Mouse (Mus musculus) regulatory T cell (primary cell): ENCODE results near the gene Serpina3m.
"Not testable (repeated sequence)": the region's sequence is repeated elsewhere in the genome, so short reads cannot be mapped to it uniquely, and the experiment has no call there.

Experiments
- in situ Hi-C: fragments of 300-600 bp; cut with MboI, MseI; formaldehyde crosslinking; loops from one replicate; pipeline ENCODE4 v1.15.1; 2025; ENCODE audit warnings: high pct_unique_total_duplicates

Serpina3m gene

DNA sequence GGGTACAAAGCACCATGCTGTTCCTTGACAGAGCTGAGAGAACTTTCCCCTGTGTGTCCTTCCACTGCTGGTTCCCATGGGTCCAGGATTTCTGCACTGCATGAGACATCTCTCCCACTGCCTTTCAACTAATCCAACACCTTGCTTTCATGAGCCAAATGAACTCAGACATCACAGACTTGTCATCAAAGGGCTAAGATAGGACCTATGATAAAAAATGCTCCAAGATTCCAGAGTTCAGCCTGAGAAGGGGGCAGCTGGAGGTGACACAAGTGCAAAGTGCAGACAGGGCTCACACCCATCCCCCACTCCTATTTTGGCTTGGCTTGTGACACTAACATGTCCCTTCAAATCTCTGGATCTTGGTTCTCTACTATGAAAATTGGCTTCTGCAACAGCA lies 50.2 kb downstream of the Serpina3m start:
- in situ Hi-C loops: no loop called here

DNA sequence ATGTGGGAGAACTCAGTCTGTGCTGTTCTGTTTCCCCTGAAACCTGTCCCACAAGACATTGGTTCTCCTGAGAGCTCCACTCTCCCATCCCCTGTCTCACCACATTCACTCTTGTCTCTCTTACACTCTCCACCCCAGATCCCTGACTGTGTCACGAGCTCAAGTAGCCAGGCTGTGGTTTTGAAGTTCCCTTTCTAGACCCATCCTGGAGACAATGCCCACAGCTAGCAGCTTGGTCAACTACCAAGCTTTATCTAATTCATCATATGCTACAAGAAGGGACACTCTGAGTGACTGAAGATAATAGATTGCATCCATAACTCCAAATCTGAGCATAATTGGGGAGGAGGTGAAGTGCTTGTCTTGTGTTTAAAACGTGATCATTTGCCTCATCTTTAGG lies 52.8 kb downstream of the Serpina3m start:
- in situ Hi-C loops: not testable (repeated sequence)

DNA sequence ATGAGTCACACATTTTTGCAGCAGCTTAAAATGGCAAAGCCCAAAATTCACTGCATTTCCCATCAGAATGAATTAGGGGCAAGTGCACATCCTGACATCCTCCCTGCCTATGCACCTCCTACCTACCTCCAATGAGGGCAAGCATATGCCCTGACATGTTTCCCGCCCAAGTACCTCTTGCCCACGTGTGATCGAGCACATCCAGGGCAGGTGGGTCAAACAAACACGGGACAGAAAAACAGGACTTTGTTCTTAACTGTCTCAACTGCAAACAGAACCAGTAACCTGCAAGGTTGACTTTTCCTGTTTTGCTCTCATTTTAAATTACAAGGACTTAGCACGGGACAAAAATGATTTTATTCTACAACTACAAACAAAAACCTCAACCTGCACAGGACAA lies 65.7 kb downstream of the Serpina3m start:
- in situ Hi-C loops: no loop called here

DNA sequence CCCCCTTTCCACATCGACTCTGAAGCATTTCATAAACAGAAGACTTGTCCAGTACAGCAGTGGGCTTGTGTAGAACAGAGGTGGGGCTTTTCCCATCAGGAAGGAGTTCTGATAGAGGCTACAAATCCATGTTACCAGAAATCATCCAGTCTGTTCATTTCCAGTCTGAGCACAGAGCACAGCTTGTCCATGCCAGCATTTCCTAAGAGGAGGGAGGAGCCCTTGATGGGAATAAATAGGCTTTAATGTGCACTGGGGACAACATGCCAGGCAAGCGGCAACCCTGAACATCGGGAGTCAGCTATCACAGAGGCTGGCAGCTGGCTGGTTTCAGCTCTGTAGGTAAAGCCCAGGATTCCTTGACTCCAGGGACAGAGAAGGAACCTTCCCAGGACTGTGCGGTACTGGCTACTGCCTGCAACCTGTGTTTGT lies 68.2 kb downstream of the Serpina3m start, which contains the start of gene Serpina3n:
Serpina3n (plus strand) TSS at position 276 of the 432 bp plus-strand sequence.
- in situ Hi-C loops: no loop called here

DNA sequence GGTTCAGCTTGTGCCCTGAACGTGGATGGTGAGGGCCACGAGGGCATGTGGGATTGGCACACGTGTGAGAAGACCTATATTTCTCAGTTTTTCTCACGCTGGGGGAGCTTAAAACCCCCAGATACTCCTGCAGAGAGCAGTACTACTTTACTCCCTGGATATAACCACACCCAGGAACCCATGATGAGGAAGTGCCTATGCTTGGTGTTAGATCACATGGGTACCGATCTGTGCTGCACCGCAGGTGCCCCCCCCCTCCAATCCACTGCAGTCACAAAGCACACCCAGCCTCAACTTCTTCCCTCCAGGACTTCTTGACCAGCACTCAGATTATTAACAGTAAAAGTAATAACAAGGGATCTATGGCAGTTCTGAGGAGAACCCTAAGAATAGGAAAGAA lies 74.2 kb downstream of the Serpina3m start:
- in situ Hi-C loops: no loop called here

DNA sequence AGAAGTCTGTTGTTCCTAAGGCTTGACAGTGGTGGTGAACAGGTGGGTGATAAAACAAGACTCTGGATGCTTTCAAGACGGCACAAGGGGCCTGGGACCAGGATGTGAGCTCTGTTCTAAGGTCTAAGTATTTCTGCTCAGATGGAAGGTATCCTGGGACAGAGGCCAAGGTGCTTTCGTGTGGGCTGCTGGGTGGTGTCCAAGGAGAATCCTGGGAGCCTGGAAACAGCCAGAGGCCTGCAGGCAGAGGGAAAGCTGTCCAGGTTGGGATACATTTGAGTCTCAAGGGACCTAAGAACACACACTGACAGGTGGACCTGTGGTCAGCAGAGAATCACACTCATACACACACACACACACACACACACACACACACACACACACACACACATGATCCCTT lies 76.3 kb downstream of the Serpina3m start:
- in situ Hi-C loops: no loop called here

DNA sequence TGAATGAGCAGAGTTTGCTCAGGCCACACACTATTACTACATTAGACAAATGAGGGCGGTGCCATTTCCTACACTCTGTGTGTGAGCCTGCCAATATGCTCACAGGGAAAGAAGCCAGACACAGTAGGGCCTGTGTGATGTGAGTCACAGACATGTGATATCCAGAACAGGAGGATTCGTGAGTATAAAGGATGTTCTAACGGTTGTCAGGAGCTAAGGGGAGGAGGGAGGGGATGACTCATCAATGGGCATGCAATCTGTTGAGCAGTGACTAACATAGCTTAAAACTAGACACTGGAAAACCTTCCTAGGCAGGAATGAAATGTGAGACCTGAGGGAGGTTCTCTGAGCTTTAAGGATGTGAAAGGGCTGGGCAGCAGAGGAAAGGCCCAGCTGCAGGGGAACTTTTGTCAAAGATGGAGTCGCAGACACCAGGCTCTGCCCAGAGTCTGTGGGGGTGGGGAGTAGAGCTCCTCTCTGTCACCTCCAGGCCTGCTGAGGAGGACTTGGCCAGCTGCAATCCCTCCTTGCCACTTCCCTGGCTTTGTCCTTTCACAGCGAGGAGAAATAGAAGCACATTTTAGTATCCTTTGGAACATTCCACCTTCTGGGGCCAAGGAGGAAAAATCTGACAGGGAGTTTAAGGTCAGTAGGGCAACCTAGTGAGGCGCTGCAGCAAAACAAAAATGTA lies 77.5 kb downstream of the Serpina3m start:
- in situ Hi-C loops: no loop called here

DNA sequence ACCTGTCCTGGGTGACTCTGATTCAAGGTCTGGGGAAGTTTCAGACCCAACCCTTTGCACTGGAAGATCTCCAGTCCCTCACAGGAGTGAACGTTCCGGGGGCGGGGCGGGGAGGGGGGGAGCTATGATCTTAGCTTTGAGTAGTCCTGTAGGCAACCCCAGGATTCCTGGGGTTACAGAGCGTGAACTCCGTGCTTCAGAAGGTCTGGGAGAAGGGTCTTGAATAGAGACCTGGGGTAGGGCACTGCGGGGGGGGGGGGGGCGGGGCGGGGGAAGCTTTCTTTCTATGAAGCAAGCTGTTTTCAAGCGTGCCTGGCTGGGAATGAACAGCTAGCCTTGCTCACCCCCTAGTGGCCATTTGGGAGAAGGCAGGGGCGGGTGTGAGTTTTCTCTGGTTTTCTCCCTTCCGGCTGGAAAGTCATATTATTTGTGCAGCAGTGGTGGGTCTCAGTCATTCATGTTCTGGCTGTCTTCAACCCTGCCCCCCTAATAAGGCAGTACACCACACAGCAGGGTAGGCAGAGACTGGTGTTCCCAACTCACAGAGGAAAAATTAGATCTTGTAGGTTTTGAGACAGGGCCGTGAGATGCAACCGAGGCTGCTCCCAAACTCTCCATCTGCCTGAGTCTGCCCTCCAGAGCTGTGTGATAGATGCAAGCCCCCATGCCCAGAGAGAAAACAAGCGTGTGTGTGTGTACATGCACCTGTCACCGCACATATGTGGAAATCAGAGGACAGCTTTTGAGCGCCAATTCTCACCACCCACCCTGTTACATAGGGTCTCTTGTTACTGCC lies 80.3 kb downstream of the Serpina3m start:
- in situ Hi-C loops: no loop called here

DNA sequence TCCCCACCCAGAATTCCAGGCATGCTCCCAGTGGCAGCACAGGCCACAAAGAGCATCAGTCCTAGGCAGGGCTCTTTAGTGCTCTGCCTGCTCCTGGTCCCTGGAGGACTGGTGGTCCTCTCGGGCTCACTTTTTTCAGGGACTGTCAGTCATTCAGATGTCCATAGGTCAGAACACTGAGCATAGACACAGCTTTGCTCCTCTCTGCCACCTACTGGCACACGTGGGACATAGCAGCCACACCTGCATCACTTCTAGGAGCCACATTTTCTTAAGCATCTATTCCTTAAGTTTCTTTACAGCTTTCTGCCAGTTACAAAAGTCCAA lies 80.8 kb downstream of the Serpina3m start:
- in situ Hi-C loops: no loop called here

DNA sequence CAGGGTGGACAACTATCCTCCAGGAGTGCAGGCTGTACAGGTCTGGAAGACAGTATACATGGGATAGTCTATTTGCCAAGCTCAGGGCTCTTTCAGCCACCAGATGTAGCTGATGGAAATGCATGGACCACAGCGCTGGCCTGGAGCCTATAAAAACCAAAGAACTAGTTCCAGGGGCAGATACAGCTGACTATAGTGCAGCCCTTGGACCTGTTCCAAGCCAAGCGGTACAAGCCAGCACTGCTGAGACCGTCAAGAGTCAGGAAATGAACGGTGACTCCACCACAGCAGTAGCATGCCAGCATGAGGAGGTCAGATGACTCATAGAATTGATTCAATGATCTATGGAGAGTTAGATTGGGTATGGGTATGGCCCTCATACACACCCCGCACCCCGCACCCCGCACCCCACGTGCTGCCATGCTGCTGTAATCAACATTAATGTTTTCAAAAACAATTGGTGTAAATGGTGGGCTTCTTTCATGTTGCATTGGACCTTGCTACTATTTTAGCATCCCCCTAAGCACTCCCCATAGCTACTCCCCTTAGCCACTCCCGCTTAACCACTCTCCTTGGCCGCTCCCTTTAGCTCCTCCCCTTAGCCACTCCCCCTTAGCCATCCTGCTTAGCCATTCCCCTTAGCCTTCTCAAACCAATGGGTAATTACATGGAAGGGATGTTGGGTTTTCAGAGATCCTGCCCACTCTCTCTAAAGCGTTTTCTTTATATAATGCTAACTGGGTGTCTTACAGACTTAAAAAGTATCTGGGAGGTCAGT lies 84.5 kb downstream of the Serpina3m start:
- in situ Hi-C loops: loop anchor here (5.0 to 10.0 kb wide), 2 partner anchors 178 to 356 kb away; no protein-coding TSS in a partner anchor

DNA sequence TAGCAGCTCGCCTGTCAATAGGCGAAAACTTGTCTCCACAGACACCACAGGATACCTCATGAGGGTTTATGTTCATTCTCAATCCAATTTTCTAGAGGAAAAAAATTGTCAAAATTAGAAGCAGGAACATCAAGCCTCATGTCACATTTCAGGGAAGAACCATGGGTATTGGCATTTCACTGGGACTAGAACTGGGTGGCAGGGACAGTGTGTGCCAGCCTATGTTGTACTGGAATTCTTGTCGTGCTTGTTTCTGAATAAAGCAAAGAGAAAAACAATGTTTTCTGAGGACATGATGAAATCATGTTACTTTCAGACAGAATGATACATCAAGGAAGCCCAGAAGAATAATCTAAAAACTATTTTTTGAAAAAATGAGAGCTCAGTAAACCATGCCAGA lies 87.3 kb downstream of the Serpina3m start:
- in situ Hi-C loops: loop anchor here (5.0 to 10.0 kb wide), 2 partner anchors 181 to 433 kb away; no protein-coding TSS in a partner anchor

DNA sequence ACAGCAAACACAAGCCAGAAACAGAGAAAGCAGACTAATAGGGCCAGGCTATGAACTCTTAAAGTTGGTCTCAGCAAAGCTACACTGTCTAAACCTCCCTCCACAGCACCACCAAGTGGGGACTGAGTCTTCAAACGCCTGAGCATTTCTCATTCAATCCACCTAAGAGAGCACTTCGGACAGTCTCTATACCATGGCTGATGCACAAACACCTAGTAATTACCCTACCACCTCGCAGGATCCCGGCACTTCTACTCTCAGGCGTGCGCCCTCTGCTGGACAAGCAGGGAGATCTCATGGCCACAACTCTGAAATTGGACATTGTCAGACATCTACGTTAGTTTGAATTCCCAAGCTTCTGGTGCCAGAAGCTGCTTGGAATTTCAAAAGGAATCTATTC lies 88.6 kb downstream of the Serpina3m start:
- in situ Hi-C loops: loop anchor here (5.0 to 10.0 kb wide), 2 partner anchors 182 to 435 kb away; no protein-coding TSS in a partner anchor

DNA sequence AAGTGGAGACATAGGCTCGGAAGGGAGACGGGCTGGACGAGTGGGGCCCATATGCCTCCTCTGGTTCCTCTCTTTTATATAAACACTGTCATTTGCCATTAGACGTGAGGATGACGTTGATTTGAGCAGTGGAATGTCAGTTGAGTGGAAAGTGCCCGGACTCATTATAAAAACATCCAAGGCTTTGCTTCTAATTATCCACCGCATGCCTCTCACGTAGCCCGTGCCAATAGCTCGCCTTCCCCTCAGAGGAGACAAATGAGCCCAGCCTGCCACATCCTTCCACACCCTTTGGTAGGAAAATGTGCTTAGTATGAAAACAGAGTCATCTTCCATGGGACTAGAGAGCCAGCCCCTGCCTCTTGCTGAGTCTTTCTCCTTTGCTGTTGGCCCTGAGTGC lies 93.1 kb downstream of the Serpina3m start:
- in situ Hi-C loops: no loop called here

DNA sequence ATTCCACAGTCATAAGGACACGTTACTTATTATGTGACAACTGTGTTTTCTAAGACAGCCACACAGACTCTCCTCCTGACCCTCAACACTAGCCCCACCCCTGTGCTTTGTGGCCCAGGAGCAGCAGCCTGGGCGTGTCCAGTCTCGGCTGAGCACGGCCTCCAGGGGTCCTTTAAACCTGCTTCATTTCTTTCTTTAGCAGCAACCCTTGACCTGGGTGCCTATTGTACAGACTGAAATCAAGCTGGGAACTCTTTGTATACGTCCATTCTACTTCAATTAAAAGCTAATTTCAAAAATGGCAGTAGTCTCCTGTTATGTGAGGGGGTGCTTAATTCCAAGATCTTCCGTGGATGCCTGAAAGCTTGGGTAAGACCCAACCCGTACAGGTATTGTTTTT lies 94.9 kb downstream of the Serpina3m start:
- in situ Hi-C loops: no loop called here

DNA sequence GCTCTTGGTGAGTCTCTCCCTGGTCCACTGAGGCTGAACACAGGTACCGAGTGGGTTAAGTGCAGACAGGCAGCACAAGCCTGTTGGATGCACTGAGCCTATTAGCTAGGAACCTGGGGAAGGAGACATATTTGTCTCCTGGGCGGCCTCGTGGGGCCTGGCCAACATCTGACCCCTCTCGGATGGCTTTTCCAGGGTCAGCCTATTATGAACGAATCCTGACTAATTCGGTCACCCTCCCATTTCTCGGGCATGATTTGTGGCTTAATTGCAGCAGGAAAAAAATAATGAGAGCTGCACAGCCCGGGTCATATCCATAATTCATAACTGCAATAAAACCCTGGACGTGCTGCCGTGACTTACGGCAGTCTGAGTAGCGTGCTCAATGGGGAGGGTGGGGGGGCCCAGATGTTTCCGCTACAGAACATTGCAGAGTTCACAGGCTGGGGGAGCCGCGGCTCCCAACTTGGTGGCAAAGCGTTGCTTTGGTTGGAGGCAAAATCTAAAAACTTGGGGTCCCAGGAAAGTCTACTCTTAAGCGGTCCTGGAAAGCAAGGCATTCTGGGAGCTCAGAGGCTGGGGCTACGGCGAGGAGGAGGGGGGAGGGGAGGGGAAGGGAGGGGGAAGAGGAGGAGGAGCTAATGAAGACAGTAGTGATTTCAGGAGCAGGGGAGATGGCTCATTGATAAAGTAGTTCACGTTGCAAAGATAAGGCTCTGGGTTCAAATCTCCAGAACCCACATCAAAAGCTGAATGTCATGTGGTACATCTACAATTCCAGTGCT lies 95.9 kb downstream of the Serpina3m start:
- in situ Hi-C loops: no loop called here

DNA sequence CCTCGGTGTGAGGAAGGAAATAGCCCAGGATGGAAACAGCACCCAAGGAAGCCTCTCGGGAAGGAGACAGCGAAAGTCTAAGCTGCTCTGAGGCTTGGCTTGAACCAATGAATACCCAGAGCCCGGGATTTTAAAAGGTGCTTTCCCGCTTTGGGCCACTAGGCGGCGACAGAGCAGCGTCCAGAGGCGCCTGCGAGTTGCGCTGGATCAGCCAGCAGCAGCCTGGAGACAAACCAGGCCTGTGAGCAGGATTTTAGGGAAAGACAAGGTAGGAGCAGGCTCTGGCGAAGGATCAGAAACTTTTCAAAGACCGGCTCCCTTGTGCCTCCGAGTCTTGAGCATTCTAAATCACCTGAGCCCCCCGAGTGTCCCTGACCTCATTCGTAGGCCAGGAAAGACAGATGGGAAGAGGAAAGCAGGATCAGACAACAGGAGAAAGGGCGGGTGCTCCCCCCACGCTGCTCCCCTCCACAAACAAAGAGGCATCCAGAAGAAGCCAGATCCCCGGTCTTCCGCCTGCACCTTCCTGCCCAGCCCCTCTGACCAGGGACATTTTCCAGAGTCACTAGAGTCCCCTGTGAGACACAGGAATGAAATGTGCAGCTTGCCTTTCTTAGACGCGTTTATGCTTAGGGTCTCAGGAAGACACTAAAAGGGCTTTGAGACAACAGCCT lies 101.9 kb downstream of the Serpina3m start:
- in situ Hi-C loops: no loop called here

DNA sequence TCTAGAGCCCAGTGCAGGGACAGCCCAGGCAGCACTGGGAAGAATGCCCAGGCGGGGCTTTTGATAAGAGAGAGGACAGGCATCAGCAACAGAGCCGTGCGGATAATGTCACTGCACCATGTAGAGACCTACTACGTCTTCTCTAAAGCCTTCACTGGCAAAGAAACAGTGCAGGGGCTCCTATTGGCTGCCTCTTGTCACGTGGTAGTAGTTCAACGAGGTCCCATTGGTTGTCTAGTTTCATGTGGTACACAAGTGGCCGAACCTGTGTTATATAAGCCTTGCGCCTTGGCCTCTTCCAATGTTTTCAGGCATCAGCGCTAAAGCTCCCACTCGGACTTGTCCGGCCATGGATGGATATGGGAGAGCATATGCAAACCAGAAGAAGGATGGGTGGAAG lies 105.4 kb downstream of the Serpina3m start:
- in situ Hi-C loops: no loop called here
